Mouse (Mus musculus) heart, postnatal 0 days (tissue): ENCODE measurements around the gene Abcc3.

Experiments used
- CTCF ChIP-seq: IDR thresholded peaks from 2 replicates; pipeline ENCODE4 v1.5.1; 2016; ENCODE audit warnings: antibody characterized with exemption, control low read depth, low read depth
- EP300 ChIP-seq: IDR thresholded peaks from 2 replicates; pipeline ENCODE4 v1.6.1; 2016; ENCODE audit warnings: antibody characterized with exemption, low read depth

- TF ChIP-seq CTCF (no peak), EP300 (no peak)
Measured at GRCm38 (mm10) chr11:94321931-94322400, 70.8 kb downstream of the Abcc3 start, which contains the start of gene Luc7l3.
